Mouse (Mus musculus): ENCODE measurements around the gene Prkci.
A peak's percentile ranks its signal among the peaks of the same experiment; 100 is the strongest.

Gene Prkci

GRCm38 (mm10) chr3:31083507-31084245, 88.1 kb downstream of the Prkci start:
- DNase-seq (ENCODE audit: low spot score in 2 of 2): peak; percentile 24 to 52

- DNase-seq (ENCODE audit: low spot score in 2 of 2): no peak
These were observed 89.5 kb downstream of the Prkci start for GRCm38 (mm10) chr3:31085000-31085399.

GRCm38 (mm10) chr3:31088789-31089775, 93.5 kb downstream of the Prkci start:
- no peak for DNase-seq (ENCODE audit: low spot score in 2 of 2)

- DNase-seq (ENCODE audit: low spot score in 2 of 2): peak in 1 of 2 experiments; percentile 29
These were observed 94.4 kb downstream of the Prkci start for GRCm38 (mm10) chr3:31089956-31090355.

- DNase-seq (ENCODE audit: low spot score in 2 of 2): peak; percentile 30 to 37
These were observed 97.6 kb downstream of the Prkci start for GRCm38 (mm10) chr3:31093196-31093595.

GRCm38 (mm10) chr3:31093627-31094351, 98.2 kb downstream of the Prkci start:
- DNase-seq (ENCODE audit: low spot score in 2 of 2): peak; percentile 88 to 89

GRCm38 (mm10) chr3:31094531-31095178, 99.1 kb downstream of the Prkci start, which contains the start of gene Skil:
Gene Skil, plus strand, starts transcription at chr3:31095058.
- DNase-seq (ENCODE audit: low spot score in 2 of 2): peak; percentile 96

GRCm38 (mm10) chr3:31095179-31095490, 99.6 kb downstream of the Prkci start:
- DNase-seq (ENCODE audit: low spot score in 2 of 2): no peak

GRCm38 (mm10) chr3:31095491-31096154, 100.1 kb downstream of the Prkci start:
- DNase-seq (ENCODE audit: low spot score in 2 of 2): peak; percentile 73 to 79

GRCm38 (mm10) chr3:31096155-31097101, 100.9 kb downstream of the Prkci start:
- no peak for DNase-seq (ENCODE audit: low spot score in 2 of 2)

GRCm38 (mm10) chr3:31097102-31097720, 101.7 kb downstream of the Prkci start:
- DNase-seq (ENCODE audit: low spot score in 2 of 2): no peak

GRCm38 (mm10) chr3:31097976-31098375, 102.4 kb downstream of the Prkci start:
- no peak for DNase-seq (ENCODE audit: low spot score in 2 of 2)

- DNase-seq (ENCODE audit: low spot score in 2 of 2): no peak
These were observed 103.0 kb downstream of the Prkci start for GRCm38 (mm10) chr3:31098556-31098955.

- DNase-seq (ENCODE audit: low spot score in 2 of 2): no peak
These were observed 104.5 kb downstream of the Prkci start for GRCm38 (mm10) chr3:31100026-31100425.

GRCm38 (mm10) chr3:31100802-31101201, 105.3 kb downstream of the Prkci start:
- no peak for DNase-seq (ENCODE audit: low spot score in 2 of 2)
